Mouse (Mus musculus): ENCODE measurements around the gene Smyd4. TPM values are rescaled to one million over a fixed set of nuclear protein-coding genes. Genes with fewer than 3 reads are reported as not detected.

Gene Smyd4
- polyA plus RNA-seq, 1 experiment from 2014 or later: 14.3 TPM

DNA sequence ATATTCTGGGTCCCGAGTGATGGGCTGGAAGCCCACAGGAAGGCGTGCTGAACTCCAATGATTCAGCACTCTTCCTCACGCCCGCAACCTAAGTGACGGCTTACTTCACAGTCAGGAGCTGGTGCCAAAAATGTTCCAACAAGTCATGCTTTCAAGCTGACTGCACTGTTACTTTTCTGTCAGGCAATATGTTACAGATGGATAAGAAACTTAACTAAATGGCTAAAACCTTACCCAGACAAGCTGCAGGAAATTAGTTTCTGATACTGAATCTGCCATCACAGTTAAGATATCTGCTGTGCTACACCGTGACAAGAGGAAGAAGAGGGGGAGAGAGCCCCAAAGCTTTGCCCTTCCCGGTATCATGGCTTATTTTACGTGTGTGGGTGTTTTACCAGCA lies 34.4 kb upstream of the Smyd4 start:
- H3K27me3 ChIP-seq (ENCODE audit: control insufficient read depth, insufficient read depth, low read length): no peaks in the 10 kb centered on the region
- no peak overlapping the region for H3K9ac ChIP-seq (ENCODE audit: low read length)
- no peak overlapping the region for H3K4me3 ChIP-seq (ENCODE audit: low read depth, low read length)
- H3K4me2 ChIP-seq (ENCODE audit: low read depth, severe bottlenecking): no peak overlapping the region
- peaks cover 30% of the 10 kb centered on the region for H3K36me3 ChIP-seq (ENCODE audit: control insufficient read depth, insufficient read depth, low read length)
- H3K27ac ChIP-seq (replicated peaks; ENCODE audit: low read depth, low read length): no peak overlapping the region
- no peaks in the 10 kb centered on the region for H3K9me3 ChIP-seq (ENCODE audit: control insufficient read depth, low read length)
- DNase-seq (ENCODE audit: low spot score): no peak
- no peaks in the 10 kb centered on the region for H3K4me1 ChIP-seq (ENCODE audit: control insufficient read depth, insufficient read depth, low read length)
- no peak for ATAC-seq (ENCODE audit: insufficient number of reproducible peaks, low FRiP score, low TSS enrichment, low read depth)
- 93% methylated on average over 8 of the region's 8 CpGs for WGBS

GRCm38 (mm10) chr11:75318351-75319221 lies 29.6 kb upstream of the Smyd4 start:
- H3K4me2 ChIP-seq (ENCODE audit: low read depth, severe bottlenecking): no peak overlapping the region
- H3K9ac ChIP-seq (ENCODE audit: low read length): no peak overlapping the region
- no peaks in the 10 kb centered on the region for H3K27me3 ChIP-seq (ENCODE audit: control insufficient read depth, insufficient read depth, low read length)
- DNase-seq (ENCODE audit: low spot score) (no peak), ATAC-seq (ENCODE audit: insufficient number of reproducible peaks, low FRiP score, low TSS enrichment, low read depth) (no peak)
- no peaks in the 10 kb centered on the region for H3K4me1 ChIP-seq (ENCODE audit: control insufficient read depth, insufficient read depth, low read length)
- H3K9me3 ChIP-seq (ENCODE audit: control insufficient read depth, low read length): no peaks in the 10 kb centered on the region
- H3K4me3 ChIP-seq (ENCODE audit: low read depth, low read length): no peak overlapping the region
- peaks cover 12% of the 10 kb centered on the region for H3K36me3 ChIP-seq (ENCODE audit: control insufficient read depth, insufficient read depth, low read length)
- 67% methylated on average over 14 of the region's 14 CpGs for WGBS
- no peak overlapping the region for H3K27ac ChIP-seq (replicated peaks; ENCODE audit: low read depth, low read length)

- H3K27ac ChIP-seq (replicated peaks; ENCODE audit: low read depth, low read length): no peak overlapping the region
- H3K9ac ChIP-seq (ENCODE audit: low read length): no peak overlapping the region
- DNase-seq (ENCODE audit: low spot score) (no peak), ATAC-seq (ENCODE audit: insufficient number of reproducible peaks, low FRiP score, low TSS enrichment, low read depth) (no peak)
- no peaks in the 10 kb centered on the region for H3K4me1 ChIP-seq (ENCODE audit: control insufficient read depth, insufficient read depth, low read length)
- no peak overlapping the region for H3K4me3 ChIP-seq (ENCODE audit: low read depth, low read length)
- H3K27me3 ChIP-seq (ENCODE audit: control insufficient read depth, insufficient read depth, low read length): no peaks in the 10 kb centered on the region
- 64% methylated on average over 5 of the region's 5 CpGs for WGBS
- no peak overlapping the region for H3K4me2 ChIP-seq (ENCODE audit: low read depth, severe bottlenecking)
- H3K36me3 ChIP-seq (ENCODE audit: control insufficient read depth, insufficient read depth, low read length): peaks cover 13% of the 10 kb centered on the region
- H3K9me3 ChIP-seq (ENCODE audit: control insufficient read depth, low read length): no peaks in the 10 kb centered on the region
These were observed 29.0 kb upstream of the Smyd4 start for GRCm38 (mm10) chr11:75319246-75319645.

GRCm38 (mm10) chr11:75323326-75323737 lies 24.9 kb upstream of the Smyd4 start:
- Histone ChIP-seq H3K9ac (ENCODE audit: low read length) (no peak overlapping the region), H3K27me3 (ENCODE audit: control insufficient read depth, insufficient read depth, low read length) (no peaks in the 10 kb centered on the region), H3K4me2 (ENCODE audit: low read depth, severe bottlenecking) (no peak overlapping the region), H3K27ac (replicated peaks; ENCODE audit: low read depth, low read length) (no peak overlapping the region), H3K4me3 (ENCODE audit: low read depth, low read length) (no peak overlapping the region), H3K4me1 (ENCODE audit: control insufficient read depth, insufficient read depth, low read length) (0 out of 2 replicates have a peak, but pooled peaks cover 3% of the 10 kb centered on the region), H3K36me3 (ENCODE audit: control insufficient read depth, insufficient read depth, low read length) (peaks cover 6% of the 10 kb centered on the region; the same call in 1 of the 2 replicates), H3K9me3 (ENCODE audit: control insufficient read depth, low read length) (no peaks in the 10 kb centered on the region)
- DNase-seq (ENCODE audit: low spot score) (no peak), ATAC-seq (ENCODE audit: insufficient number of reproducible peaks, low FRiP score, low TSS enrichment, low read depth) (no peak)
- WGBS: 87% methylated on average over 8 of the region's 8 CpGs

DNA sequence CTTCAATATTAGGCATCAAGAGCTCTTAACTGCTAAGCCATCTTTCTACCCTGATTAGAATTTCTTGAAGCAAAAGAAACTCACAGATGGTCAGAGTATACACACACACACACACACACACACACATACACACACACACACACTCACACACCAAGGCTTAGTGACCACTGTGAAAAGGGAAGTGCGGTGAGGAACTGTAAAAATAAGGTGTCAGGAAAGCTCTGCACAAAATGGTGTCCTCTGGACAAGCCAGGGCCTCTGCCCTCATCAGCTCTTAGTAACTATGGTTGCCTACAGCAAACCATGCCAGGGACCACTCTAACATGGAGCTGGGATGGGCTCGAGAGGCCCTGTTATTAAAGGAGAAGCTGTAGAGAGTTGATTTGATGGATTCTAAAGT lies 23.8 kb upstream of the Smyd4 start:
- Histone ChIP-seq H3K27me3 (ENCODE audit: control insufficient read depth, insufficient read depth, low read length) (no peaks in the 10 kb centered on the region), H3K36me3 (ENCODE audit: control insufficient read depth, insufficient read depth, low read length) (0 out of 2 replicates have a peak, but pooled peaks cover 5% of the 10 kb centered on the region), H3K4me3 (ENCODE audit: low read depth, low read length) (no peak overlapping the region), H3K4me1 (ENCODE audit: control insufficient read depth, insufficient read depth, low read length) (0 out of 2 replicates have a peak, but pooled peaks cover 3% of the 10 kb centered on the region), H3K9me3 (ENCODE audit: control insufficient read depth, low read length) (no peaks in the 10 kb centered on the region), H3K9ac (ENCODE audit: low read length) (no peak overlapping the region), H3K27ac (replicated peaks; ENCODE audit: low read depth, low read length) (no peak overlapping the region), H3K4me2 (ENCODE audit: low read depth, severe bottlenecking) (no peak overlapping the region)
- ATAC-seq (ENCODE audit: insufficient number of reproducible peaks, low FRiP score, low TSS enrichment, low read depth) (no peak), DNase-seq (ENCODE audit: low spot score) (no peak)
- WGBS: 94% methylated on average over 2 of the region's 2 CpGs

DNA sequence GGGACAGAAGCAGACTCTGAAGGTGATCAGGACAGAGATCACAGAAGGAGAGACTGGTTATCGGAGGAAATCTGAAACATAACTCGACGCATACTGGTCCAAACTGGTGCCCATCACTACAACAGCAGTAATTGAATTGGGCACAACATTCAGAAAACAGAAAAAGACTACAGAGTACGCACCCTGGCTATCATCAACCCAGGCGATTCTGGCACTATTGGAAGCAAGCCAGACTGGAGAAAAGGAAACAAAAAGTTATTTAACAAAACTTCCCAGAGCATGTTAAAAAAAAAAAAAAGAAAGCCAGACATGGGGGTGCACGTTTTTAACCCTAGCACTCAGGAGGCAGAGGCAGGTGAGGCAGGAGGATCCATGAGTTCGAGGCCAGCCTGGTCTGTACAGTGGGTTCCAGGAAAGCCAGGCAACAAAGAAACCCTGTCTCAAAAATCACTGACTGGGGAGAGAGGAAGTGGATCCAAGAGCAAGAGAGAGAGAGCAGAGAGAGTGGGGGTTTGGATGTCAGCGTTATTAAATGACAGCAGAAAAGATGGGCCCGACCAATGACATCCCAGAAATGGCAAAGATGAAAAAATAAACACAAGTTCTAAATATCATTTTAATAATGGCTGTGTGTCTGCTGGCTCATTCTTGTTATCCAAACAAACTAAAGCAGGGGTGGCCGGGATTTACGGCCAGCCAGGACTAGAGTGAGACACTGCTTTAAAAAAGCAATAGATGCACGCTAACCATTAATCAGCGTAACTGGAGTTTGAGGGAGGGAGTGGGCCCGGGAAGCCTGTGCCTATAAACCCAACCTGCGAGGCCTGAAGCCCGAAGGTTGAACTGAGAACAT lies 22.9 kb upstream of the Smyd4 start:
- 79% methylated on average over 16 of the region's 16 CpGs for WGBS
- 0 out of 2 replicates have a peak, but pooled peaks cover 3% of the 10 kb centered on the region for H3K4me1 ChIP-seq (ENCODE audit: control insufficient read depth, insufficient read depth, low read length)
- DNase-seq (ENCODE audit: low spot score) (no peak), ATAC-seq (ENCODE audit: insufficient number of reproducible peaks, low FRiP score, low TSS enrichment, low read depth) (no peak)
- no peak overlapping the region for H3K4me3 ChIP-seq (ENCODE audit: low read depth, low read length)
- no peak overlapping the region; the same call in 1 of the 2 replicates for H3K9ac ChIP-seq (ENCODE audit: low read length)
- H3K36me3 ChIP-seq (ENCODE audit: control insufficient read depth, insufficient read depth, low read length): 0 out of 2 replicates have a peak, but pooled peaks cover 5% of the 10 kb centered on the region
- no peak overlapping the region for H3K27ac ChIP-seq (replicated peaks; ENCODE audit: low read depth, low read length)
- no peak overlapping the region for H3K4me2 ChIP-seq (ENCODE audit: low read depth, severe bottlenecking)
- no peaks in the 10 kb centered on the region for H3K27me3 ChIP-seq (ENCODE audit: control insufficient read depth, insufficient read depth, low read length)
- no peaks in the 10 kb centered on the region for H3K9me3 ChIP-seq (ENCODE audit: control insufficient read depth, low read length)

GRCm38 (mm10) chr11:75325969-75326311 lies 22.3 kb upstream of the Smyd4 start:
- H3K9me3 ChIP-seq (ENCODE audit: control insufficient read depth, low read length): no peaks in the 10 kb centered on the region
- ATAC-seq (ENCODE audit: insufficient number of reproducible peaks, low FRiP score, low TSS enrichment, low read depth) (no peak), DNase-seq (ENCODE audit: low spot score) (no peak)
- H3K4me1 ChIP-seq (ENCODE audit: control insufficient read depth, insufficient read depth, low read length): 0 out of 2 replicates have a peak, but pooled peaks cover 3% of the 10 kb centered on the region
- H3K4me2 ChIP-seq (ENCODE audit: low read depth, severe bottlenecking): no peak overlapping the region
- H3K27ac ChIP-seq (replicated peaks; ENCODE audit: low read depth, low read length): no peak overlapping the region
- H3K4me3 ChIP-seq (ENCODE audit: low read depth, low read length): no peak overlapping the region
- WGBS: 87% methylated on average over 7 of the region's 7 CpGs
- 0 out of 2 replicates have a peak, but pooled peaks cover 5% of the 10 kb centered on the region for H3K36me3 ChIP-seq (ENCODE audit: control insufficient read depth, insufficient read depth, low read length)
- no peak overlapping the region for H3K9ac ChIP-seq (ENCODE audit: low read length)
- H3K27me3 ChIP-seq (ENCODE audit: control insufficient read depth, insufficient read depth, low read length): no peaks in the 10 kb centered on the region

DNA sequence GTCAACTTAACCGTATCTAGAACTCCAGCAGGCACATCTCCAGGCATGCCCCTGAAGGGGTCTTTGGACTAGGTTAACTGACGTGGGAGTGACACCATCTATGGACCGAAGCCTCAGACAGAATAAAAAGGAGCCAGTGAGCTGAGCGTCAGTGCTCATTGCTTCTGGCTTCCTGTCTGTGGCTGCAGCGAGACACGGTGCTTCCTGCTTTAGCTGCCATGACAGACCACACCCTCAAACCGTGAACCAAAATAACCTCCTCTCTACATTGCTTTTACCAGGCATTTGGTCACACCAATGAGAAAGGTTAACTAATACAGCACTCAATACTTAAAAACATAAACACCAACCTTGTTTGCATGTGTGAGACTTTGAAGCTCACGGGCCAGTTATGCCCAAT lies 11.6 kb upstream of the Smyd4 start:
- Histone ChIP-seq H3K9ac (ENCODE audit: low read length) (no peak overlapping the region), H3K4me1 (ENCODE audit: control insufficient read depth, insufficient read depth, low read length) (no peaks in the 10 kb centered on the region), H3K9me3 (ENCODE audit: control insufficient read depth, low read length) (no peaks in the 10 kb centered on the region), H3K27ac (replicated peaks; ENCODE audit: low read depth, low read length) (no peak overlapping the region), H3K4me3 (ENCODE audit: low read depth, low read length) (no peak overlapping the region), H3K27me3 (ENCODE audit: control insufficient read depth, insufficient read depth, low read length) (no peaks in the 10 kb centered on the region), H3K4me2 (ENCODE audit: low read depth, severe bottlenecking) (no peak overlapping the region), H3K36me3 (ENCODE audit: control insufficient read depth, insufficient read depth, low read length) (peaks cover 13% of the 10 kb centered on the region)
- no peak for ATAC-seq (ENCODE audit: insufficient number of reproducible peaks, low FRiP score, low TSS enrichment, low read depth)
- DNase-seq (ENCODE audit: low spot score): no peak
- WGBS: 85% methylated on average over 8 of the region's 8 CpGs

Measured in limb, embryonic 11.5 days (tissue).